Mouse (Mus musculus) liver, postnatal 0 days (tissue): ENCODE measurements around the gene Psmd3.

Source experiments
- CTCF ChIP-seq: sonication (generic); IDR thresholded peaks from 2 replicates; pipeline ENCODE4 v1.5.1; 2016; ENCODE audit warnings: antibody characterized with exemption, low read depth
- EP300 ChIP-seq: IDR thresholded peaks from 2 replicates; pipeline ENCODE4 v1.6.1; 2016; ENCODE audit warnings: antibody characterized with exemption, low read depth, mild to moderate bottlenecking

- TF ChIP-seq CTCF (no peak), EP300 (no peak)
Measured at GRCm38 (mm10) chr11:98646459-98646858, 35.9 kb upstream of the Psmd3 start, which contains the start of gene Gsdma2.
